Mouse (Mus musculus) embryonic fibroblast, embryonic 13.5 days (primary cell): Measurements from ENCODE around the gene Fadd. TPM values are rescaled to one million over a fixed set of nuclear protein-coding genes. Genes with fewer than 3 reads are reported as not detected.

Experiments
- H3K27ac ChIP-seq: 2 replicates; pipeline ENCODE4 v1.5.1; 2012; ENCODE audit warnings: low read length, control low read depth, inconsistent platforms; ENCODE audit not compliant: insufficient read depth
- H3K4me1 ChIP-seq: 2 replicates; pipeline ENCODE4 v1.6.1; 2011; ENCODE audit warnings: low read length; ENCODE audit not compliant: control insufficient read depth, insufficient read depth
- H3K4me3 ChIP-seq: 2 replicates; pipeline ENCODE4 v1.5.1; 2011; ENCODE audit warnings: mild to moderate bottlenecking, control low read depth, low read length; ENCODE audit not compliant: insufficient read depth
- CTCF ChIP-seq: IDR thresholded peaks from 2 replicates; pipeline ENCODE4 v1.5.1; 2011; ENCODE audit warnings: mild to moderate bottlenecking, control low read depth, low read length, moderate library complexity, borderline replicate concordance; ENCODE audit not compliant: insufficient read depth
- POLR2A ChIP-seq: IDR thresholded peaks from 2 replicates; pipeline ENCODE4 v1.6.1; 2011; ENCODE audit warnings: low read depth, mild to moderate bottlenecking, control low read depth, low read length, moderate library complexity
- polyA plus RNA-seq: library from polyadenylated mRNA; stranded (reverse); fragments of >200 nt; gene quantifications from 2 replicates; pipeline ENCODE4 v1.2.4, GENCODE M21; 2011; ENCODE audit warnings: low read depth; ENCODE audit not compliant: missing spikeins, insufficient read length

The Fadd gene
- 5.4 and 8.1 TPM in 2 replicates for polyA plus RNA-seq

- Histone ChIP-seq H3K27ac (peak within 1 kb of the TSS; percentile 81), H3K4me1 (peaks cover 6% of the 10 kb centered on the region; the same call in 1 of the 2 replicates), H3K4me3 (peak within 1 kb of the TSS; percentile 75)
- TF ChIP-seq CTCF, result no peak
- TF ChIP-seq POLR2A, result peak; percentile 87
Measured at GRCm38 (mm10) chr7:144582284-144582980, at the start of gene Fadd. TSS of gene Fadd (minus strand) at chr7:144582463.

GRCm38 (mm10) chr7:144630622-144631021 lies 48.4 kb upstream of the Fadd start:
- TF ChIP-seq CTCF (no peak), POLR2A (no peak)
- no peak overlapping the region for H3K4me3 ChIP-seq
- no peaks in the 10 kb centered on the region for H3K4me1 ChIP-seq
- H3K27ac ChIP-seq, result no peak overlapping the region

DNA sequence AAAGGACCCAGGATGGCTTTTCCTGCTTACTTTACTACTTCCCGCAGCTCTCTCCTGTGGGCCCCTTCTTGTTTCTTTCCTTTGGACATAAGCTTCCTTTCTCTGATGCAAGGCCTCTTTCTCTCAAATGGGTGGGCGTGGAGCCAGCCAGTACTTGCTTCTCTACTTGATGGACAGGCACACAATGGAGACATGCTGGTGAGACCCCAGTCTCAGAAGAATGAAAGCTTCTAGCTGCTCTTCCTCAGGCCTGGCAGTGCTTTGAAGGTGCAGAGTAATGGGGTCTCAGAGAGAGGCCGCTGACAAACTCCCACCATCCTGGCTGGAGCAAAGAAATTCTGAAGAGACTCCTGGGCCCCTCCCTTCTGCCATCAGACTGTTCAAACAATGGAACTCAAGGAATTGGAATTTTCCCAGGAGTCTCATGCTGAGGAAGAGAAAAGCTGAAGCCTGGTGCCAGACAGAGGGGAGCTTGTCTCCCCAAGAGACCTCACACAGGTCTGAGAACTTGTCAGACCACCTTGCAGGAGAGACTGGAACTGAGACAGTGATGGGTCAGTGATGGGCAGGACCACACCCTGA lies 46.2 kb upstream of the Fadd start:
- Histone ChIP-seq H3K27ac (no peak overlapping the region), H3K4me1 (no peaks in the 10 kb centered on the region), H3K4me3 (no peak overlapping the region)
- TF ChIP-seq CTCF (no peak), POLR2A (no peak)

DNA sequence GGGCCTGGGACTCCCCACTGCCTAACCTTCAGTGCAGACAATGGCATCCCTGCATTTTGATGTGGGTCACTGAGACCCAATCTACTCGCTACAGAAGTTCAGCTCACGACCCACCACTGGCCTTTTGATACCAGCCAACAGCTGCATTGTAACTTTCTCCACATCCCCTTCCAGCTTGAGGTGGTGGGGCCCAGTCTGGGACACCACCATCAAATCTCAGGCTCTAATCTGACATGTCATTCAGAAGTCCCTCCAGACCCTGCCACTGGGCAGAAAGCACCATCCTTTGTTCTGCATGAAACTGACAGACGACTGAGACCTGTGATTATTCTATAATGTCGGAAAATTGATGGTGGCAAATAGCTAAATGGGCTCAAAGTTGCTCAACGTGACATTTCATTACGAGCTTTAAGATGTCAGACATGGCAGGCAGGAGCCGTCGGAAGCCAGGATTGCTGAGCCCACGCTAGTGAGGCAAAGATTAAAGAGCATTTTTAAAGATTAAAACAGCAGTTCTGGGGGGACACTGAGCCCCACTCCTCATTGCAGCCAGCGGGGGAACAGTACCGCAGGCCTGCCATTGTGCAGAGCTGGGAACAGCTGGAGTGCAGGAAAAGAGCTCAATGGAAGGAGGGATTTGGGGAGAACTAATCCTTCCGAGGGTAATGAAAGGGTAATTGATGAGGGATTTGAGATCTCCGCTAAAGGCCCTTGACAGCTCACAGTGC lies 45.5 kb upstream of the Fadd start:
- Histone ChIP-seq H3K4me1 (no peaks in the 10 kb centered on the region), H3K4me3 (no peak overlapping the region), H3K27ac (no peak overlapping the region)
- TF ChIP-seq POLR2A (no peak), CTCF (no peak)

DNA sequence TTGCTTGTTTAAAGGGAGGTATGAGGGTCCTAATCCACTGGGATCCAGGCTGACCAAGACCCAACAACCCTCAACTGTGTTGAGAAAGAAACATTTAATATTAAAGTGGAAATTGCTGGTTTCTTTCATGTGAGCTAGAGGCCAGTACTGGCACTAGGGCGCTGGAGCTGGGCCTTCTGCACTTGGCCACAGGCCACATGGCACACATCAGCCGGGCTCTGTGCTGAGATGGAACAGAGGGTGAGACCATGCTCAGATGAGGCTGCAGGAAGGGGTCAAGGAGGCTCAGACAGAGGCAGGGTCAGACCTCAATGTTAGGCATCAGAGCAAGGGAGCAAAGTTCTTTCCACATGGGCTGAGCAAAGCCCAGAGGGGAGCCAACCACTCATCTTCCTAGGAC lies 43.8 kb upstream of the Fadd start:
- H3K4me1 ChIP-seq, result 0 out of 2 replicates have a peak, but pooled peaks cover 2% of the 10 kb centered on the region
- TF ChIP-seq POLR2A (no peak), CTCF (no peak)
- no peak overlapping the region for H3K4me3 ChIP-seq
- H3K27ac ChIP-seq, result no peak overlapping the region

DNA sequence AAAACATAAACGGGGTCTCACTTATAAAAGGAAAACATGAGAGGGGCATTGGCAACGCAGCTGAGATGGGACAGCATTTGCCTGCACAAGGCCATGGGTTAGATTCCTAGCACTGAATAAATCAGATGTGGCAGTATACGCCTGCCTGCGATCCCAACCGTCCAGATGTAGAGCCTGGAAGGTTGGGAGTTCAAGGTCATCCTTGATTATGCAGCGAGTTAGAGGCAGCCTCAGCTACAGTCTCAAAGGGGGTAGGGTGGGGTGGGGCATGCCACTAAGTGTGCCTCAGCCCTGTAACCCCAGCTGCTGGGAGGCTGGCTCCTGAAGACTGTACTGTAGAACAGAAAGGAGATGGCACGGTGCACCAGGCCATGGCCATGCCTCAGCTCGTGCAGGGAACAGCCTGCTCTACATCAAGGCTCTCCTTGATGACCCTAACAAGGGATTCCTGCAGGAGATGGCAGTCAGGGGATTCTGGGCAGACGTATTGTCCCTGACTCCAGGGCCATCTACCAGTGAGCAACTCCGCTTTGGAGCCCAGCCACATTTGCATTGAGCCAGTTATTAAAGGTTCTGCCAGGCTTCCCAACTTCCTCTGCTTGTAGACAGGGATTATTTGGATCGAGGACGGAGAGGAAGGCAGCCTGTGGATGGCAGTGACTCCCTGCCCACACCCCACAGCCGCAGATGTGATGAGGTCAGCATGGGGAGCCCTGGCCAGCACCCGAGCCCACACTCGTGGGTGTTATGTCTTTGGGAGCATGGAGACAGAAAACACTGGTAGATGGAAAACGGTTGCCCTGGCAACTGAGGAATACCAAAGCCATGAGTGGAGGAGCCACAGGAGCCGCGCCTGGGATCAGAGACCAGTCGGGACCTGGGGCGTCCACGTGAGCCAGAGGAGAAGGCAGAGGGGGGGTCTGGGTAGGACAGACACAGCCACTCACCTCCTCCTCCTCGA lies 38.7 kb upstream of the Fadd start:
- Histone ChIP-seq H3K4me3 (no peak overlapping the region), H3K4me1 (0 out of 2 replicates have a peak, but pooled peaks cover 4% of the 10 kb centered on the region), H3K27ac (no peak overlapping the region)
- TF ChIP-seq POLR2A, result no peak
- no peak for TF ChIP-seq CTCF

GRCm38 (mm10) chr7:144620315-144620714 lies 38.1 kb upstream of the Fadd start:
- no peak overlapping the region for H3K27ac ChIP-seq
- no peak for TF ChIP-seq POLR2A
- TF ChIP-seq CTCF, result no peak
- H3K4me1 ChIP-seq, result 0 out of 2 replicates have a peak, but pooled peaks cover 4% of the 10 kb centered on the region
- no peak overlapping the region for H3K4me3 ChIP-seq

GRCm38 (mm10) chr7:144615343-144615742 lies 33.1 kb upstream of the Fadd start:
- H3K4me3 ChIP-seq, result no peak overlapping the region
- no peak for TF ChIP-seq POLR2A
- no peak for TF ChIP-seq CTCF
- H3K27ac ChIP-seq, result no peak overlapping the region
- no peaks in the 10 kb centered on the region for H3K4me1 ChIP-seq

- no peak overlapping the region for H3K4me3 ChIP-seq
- no peaks in the 10 kb centered on the region for H3K4me1 ChIP-seq
- TF ChIP-seq CTCF, result no peak
- TF ChIP-seq POLR2A, result no peak
- no peak overlapping the region for H3K27ac ChIP-seq
Measured at GRCm38 (mm10) chr7:144612829-144613228, 30.6 kb upstream of the Fadd start.
